Mouse (Mus musculus) gastrocnemius, postnatal 36 days (tissue): ENCODE data around the gene Gm8994. TPM values are rescaled to one million over a fixed set of nuclear protein-coding genes. Genes with fewer than 3 reads are reported as not detected.
A peak's percentile ranks its signal among the peaks of the same experiment; 100 is the strongest.
"Not testable (repeated sequence)": the region's sequence is repeated elsewhere in the genome, so short reads cannot be mapped to it uniquely, and the experiment has no call there.

ENCODE experiments used
- DNase-seq, 2 experiments: peaks; one replicate each; pipeline ENCODE4 v3.0.0; 2022
- intact Hi-C: fragments of 180-260 bp; cut with DNase I; formaldehyde crosslinking; loops from one replicate; pipeline ENCODE4 v1.15.1; 2025
- long read RNA-seq, 2 experiments: library from polyadenylated mRNA; stranded (forward); transcript quantifications; one replicate each; pipeline ENCODE4 v2.0.0; 2021
- total RNA-seq, 2 experiments: library from RNA; stranded (reverse); gene quantifications; 2 replicates each; pipeline ENCODE4 v1.2.3; 2021

Gm8994 gene
- not detected for total RNA-seq
- long read RNA-seq, experiment 1: 0 reads
- long read RNA-seq, experiment 2: 0 reads

DNA sequence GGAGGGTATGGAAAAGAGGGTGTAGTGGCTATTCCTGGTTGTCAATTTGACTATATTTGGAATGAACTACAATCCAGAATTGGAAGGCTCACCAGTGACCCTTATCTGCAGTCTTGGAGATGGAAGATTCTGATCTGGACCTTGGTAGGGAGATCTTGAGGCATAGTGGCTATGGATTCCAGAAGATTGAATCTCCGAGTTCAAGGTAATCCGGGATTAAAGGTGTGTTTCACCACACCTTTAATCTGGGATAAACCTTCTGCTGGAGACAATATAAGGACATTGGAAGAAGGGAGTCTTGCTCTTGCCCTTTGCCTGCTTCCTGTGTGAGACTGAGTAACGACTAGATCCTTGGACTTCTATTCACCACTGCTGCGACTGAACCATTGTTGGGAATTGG lies at the start of gene Gm8994:
Gene Gm8994 (plus strand): TSS at position 301 of the 400 bp plus-strand sequence.
- intact Hi-C loops, DNase-seq: not testable (repeated sequence)

DNA sequence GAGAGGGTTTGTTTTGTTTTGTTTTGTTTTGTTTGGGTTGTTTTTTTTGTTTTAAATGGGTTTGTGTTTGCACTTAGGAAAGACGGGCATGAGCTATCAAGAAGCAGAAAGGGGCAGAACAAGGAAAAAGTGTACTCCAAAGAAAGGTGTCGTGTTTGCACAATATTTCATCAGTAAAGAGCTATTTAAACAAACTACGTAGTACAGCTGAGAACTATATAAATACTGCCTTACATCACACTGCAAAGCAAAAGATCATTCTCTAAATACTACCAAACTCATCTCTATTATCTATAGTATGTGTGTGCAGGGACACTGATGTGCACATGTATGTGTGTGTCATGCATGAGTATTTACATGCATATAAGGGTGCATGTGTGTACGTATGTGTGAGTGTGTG lies 49.7 kb upstream of the Gm8994 start:
- intact Hi-C loops: no loop called here
- no peak for DNase-seq

DNA sequence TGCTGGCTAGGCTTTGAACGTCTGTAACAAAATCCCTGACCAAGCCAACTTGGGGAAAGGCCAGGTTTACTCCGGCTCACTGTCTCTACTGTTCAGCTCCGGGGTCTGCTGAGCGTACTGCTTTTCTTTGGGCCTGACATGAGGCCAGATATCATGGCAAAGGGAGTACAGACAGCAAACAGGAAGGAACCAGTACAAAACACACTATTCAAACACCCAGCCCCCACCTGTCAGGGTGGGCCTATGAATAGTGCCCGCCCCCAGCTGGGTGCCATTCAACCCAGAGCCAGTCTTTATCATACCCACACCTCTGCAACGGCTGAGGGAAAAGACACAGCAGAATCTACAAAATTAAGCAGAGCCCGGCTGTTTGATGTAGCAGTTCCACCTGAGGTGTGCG lies 42.8 kb upstream of the Gm8994 start:
- DNase-seq: no peak
- intact Hi-C loops: no loop called here

DNA sequence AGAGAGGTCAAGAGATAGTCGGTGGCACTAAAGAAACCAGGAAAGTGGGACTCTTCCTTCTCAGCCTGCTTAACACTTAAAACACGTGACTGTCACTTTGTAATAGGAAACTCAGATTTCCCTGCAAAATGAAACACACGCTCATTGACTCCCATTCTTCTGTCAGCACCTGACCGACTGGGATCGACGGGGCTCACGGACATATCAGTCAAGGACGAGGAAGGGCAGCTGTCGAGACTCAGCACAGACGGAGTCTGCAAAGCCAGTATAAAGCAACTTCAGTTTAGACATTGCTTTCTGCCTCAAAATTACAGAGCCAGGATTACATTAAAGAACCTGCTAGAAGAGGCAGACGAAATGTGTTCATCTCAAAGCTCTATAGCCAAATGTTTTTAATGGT lies 41.2 kb upstream of the Gm8994 start:
- intact Hi-C loops: no loop called here
- DNase-seq: no peak

DNA sequence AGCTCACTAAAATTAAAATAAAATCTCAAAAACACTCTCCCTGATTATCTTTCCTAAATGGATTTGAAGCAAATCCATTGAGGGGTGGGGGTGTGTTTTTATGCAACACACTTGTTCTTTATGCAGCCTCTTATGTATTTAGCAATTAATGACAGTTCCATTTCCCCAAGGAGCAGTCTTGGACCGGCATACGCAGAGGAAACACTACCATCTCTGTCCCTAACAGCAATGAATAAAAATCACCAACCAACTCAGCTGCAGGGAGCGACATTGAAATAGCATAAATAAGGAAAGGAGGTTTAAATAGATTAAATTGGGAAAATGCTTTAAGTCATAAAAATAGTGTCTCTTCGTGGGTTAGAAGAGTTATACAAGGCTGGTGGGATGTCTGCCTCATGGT lies 40.8 kb upstream of the Gm8994 start:
- intact Hi-C loops: no loop called here
- DNase-seq: no peak

DNA sequence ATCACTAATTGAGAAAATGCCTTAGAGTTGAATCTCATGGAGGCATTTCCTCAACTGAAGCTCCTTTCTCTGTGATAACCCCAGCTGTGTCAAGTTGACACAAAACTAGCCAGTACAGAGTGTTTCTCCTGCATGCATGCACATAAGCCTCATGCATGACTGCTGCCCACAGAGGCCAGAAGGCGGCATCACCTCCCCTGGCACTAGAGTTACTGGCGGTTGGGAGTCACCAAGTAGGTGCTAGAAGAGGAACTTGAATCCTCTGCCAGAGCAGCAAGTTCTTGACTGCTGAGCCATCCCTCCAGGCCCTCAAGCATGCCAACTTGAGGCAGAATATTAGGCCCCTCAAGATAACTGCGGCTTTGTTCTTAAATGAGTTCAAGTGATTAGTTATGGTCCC lies 35.9 kb upstream of the Gm8994 start:
- no peak for DNase-seq
- intact Hi-C loops: no loop called here

DNA sequence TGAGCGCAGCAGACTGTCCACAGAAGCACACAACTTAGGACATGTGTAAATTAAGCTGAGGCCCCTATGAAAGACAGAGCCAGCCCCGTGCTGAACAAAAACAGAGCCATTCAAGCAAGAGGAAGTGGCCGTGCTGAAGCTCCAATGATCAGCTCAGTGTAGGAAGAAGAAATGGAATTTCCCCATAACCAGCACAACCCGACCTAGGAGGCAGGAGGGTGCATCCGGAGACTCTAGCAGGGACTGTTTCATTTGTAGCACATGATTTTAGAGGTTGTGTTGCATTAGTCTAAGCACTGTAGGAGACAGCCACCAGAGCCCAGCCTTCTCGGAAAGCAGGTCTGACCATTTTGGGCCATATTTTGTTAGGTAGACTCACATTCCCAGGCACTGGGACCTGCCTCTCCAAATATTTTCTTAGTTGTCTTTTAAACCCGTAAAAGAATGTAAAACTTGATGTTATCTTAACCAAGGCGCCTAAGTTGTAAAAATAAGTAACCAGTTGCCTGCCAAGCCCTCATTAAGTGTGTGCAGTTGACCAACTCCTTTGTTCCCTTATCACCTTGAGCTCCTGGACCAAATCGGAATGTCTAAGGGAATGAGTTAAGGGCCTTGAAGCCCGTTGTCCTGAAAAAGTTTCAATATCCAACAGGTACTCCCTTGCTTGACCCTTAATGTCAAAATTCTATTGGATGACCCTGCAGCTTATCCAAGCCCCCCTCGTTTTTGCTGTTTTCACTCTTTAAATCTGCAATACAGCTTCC lies 35.2 kb upstream of the Gm8994 start:
- no peak for DNase-seq
- intact Hi-C loops: no loop called here

DNA sequence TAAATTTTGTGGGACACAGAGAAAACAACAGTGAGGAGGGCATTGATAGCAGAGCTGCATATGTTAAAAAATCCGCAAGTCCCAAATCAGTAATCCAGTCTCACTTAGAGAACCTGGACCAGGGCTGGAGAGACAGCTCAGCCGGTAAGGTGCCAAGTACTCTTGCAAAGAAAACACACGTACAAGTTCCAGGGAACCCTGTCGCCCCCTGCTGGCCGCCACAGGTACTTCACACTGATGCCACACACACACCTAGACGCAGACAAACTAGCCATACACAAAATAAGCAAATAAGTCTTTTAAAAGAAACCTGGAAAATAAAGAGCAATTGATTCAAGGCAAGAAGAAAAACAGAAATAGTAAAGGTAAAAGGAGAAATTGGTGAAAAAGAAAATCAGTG lies 33.6 kb upstream of the Gm8994 start:
- intact Hi-C loops: no loop called here
- no peak for DNase-seq

DNA sequence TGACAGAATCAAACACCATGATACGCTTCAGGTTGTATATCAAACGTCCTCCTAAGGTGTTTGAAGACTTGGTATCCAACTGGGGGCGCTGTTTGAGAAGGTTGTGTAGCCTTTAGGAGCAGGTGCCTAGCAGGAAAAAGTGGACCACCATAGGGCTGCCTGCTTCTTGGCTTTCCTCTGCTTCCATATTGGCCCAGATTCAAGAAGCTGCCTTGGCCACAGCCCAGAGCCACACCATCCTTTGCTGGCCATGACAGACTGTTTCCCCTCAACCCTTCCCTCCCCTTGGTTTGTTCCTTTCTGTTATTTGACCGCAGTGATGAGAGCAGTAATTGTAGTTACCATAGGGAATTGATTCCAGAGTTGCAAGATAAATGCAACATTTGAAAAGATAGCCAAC lies 31.5 kb upstream of the Gm8994 start:
- intact Hi-C loops: no loop called here
- DNase-seq: no peak

DNA sequence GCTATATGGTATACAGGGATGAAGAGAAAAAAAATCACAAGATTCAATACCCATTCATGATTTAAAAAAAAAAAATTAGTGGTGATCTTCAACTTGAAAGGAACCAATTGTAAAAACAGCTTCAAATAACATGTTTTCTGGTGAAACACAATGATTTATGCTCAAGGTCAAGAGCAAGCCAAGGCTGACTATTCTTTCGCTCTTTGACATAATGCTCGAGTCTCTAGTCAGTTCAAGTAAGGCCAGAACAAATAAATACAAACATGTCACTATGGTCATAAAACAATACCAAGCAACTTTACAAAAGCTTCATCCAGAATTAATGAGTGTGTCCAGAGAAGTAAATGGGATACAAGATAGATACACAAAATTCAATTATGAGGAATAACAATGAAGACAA lies 31.1 kb upstream of the Gm8994 start:
- DNase-seq: no peak
- intact Hi-C loops: no loop called here

DNA sequence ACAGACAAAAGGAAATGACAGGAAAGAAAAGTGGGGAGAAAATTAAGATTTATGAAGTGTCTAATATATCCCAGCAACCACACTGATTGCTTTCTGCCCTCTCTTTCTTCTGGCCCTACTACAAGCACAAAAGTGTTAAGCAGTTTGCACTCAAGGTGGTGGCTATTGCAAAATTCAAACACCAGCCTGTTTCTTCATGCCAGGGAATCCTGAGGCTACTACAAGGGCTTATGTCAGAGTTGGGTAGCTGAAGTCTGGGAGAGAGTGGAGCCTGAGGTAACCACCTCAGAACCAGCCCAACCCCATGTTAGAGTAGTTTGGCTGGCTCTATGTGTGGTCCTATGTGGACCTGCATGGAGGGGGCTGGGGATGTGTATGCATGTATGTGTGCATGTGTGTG lies 23.8 kb upstream of the Gm8994 start:
- no peak for DNase-seq
- intact Hi-C loops: no loop called here

DNA sequence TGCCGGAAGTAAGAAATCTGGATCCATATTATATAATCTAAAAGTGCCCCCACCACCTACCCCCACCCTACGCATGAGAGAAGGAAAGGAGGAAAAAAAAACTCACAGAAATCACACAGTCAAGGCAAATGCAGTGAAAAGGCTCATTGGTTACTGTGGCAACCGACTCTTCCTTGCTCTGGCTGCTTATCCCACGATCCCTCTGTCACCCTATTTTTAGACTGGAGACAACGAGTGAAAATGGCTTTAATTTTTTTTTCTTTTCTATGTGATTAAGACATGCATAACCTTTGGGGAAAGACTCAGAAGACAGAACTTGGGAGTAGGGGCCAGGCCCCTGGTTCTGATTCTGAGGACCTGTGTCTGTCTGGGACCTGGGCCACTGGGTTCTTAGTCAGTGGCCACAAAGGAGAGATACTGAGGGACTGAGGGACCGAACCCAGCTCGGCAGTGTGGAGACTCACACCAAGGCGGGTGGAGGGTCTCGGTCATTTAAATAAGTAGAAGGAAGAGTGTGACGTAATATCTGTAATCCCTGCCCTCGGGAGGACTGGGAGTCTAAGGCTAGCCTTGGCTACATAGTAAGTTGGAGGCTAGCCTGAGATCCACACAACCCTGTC lies 22.9 kb upstream of the Gm8994 start:
- no peak for DNase-seq
- intact Hi-C loops: no loop called here

DNA sequence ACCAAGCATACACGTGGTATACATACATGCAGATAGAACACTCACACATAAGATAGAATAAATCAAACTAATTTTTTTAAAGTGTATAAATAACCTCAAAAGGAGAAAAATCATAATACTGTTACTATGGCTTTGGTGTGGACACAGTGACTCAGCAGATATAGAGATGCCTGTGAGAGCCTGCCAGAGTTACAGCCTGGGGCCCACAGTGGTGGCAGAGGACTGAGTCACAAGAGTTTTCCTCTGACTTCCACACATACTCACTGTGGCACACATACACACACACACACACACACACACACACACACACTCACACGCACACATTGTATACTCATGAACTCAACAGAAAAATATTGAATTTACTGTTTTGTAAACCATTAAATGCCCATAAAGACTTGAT lies 17.9 kb upstream of the Gm8994 start:
- intact Hi-C loops: no loop called here
- no peak for DNase-seq

DNA sequence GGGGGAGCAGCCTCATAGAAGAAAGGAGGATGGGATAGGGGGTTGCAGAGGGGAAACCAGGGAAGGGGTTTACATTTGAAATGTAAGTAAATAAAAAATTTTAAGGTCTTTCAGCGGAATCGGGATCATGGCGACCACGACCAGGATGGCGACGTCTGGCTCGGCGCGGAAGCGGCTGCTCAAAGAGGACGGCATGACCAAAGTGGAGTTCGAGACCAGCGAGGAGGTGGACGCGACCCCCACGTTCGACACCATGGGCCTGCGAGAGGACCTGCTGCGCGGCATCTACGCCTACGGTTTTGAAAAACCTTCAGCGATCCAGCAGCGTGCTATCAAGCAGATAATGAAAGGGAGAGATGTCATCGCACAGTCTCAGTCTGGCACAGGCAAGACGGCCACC lies 1.1 kb downstream of the Gm8994 start:
- intact Hi-C loops, DNase-seq: not testable (repeated sequence)

DNA sequence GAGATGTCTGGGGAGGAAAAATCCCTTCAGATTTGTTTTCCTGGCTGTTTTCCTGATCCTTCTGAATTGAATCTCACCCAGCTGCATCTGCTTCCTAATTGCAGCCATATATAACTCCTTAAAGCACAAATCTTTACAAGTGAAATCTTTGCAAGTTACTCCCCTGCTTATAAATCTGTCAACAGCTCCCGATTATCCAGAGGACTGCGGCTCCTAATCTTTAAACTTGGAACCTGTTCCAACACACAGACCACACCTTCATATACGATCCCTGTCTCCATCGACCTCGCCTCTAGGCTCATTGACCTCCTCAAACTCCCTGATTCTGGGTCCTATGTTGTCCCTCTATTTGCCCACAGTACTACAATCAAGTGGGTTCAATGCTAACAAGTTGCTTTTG lies 13.3 kb downstream of the Gm8994 start:
- intact Hi-C loops: no loop called here
- DNase-seq: no peak

DNA sequence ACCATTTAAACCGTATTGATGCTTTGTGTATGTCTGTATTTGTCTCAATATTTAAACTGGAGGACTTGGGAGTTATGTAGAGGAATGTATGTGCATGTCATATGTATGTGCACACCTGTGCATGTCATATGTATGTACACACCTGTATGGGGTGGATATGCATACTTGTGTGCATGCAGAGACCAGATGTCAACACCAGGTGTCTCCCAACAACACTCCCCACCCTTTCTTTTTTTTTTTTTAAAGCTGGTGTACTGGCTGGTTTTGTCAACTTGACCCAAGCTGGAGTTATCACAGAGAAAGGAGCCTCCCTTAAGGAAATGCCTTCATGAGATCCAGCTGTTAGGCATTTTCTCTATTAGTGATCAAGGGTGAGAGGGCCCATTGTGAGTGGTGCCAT lies 13.8 kb downstream of the Gm8994 start:
- no peak for DNase-seq
- intact Hi-C loops: no loop called here

DNA sequence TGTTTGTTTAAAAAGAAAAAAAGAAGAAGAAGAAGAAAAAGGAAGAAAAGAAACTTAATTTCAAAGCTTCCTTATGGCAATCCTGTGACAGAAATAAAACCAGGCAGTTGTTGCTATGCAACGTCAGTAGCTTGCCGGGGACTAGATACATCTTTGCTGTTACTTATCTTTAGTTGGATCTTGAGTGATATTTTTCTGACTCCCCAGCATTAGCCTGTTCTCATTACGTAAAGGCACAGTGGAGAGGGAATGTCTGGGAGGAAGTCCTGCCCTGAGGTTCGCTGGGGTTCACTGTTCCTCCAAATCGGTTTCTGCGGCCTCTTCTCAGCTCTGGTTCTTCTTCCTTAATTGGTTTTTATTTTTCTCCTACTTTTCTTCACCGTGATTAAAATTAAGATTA lies 16.5 kb downstream of the Gm8994 start:
- intact Hi-C loops: no loop called here
- DNase-seq: no peak

DNA sequence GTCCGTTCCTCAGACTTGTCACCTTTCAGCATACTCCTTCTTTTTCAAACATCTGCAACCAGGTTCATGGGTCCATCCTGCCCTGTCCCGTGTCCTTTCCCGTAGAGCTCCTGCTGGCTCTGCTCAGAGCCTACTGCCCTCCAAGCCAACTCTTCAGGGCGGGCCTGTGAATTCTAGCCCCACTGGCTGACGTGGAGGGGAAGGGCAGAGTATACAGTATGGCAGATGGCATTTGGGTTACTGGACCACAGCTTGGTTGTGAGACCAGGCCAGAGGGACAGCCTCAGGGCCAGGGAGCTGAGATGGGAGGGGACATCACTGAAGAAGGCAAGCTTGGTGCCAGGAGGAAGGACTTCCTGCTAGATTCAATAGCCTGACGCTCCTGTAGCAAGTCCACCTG lies 17.7 kb downstream of the Gm8994 start:
- intact Hi-C loops: no loop called here
- no peak for DNase-seq

DNA sequence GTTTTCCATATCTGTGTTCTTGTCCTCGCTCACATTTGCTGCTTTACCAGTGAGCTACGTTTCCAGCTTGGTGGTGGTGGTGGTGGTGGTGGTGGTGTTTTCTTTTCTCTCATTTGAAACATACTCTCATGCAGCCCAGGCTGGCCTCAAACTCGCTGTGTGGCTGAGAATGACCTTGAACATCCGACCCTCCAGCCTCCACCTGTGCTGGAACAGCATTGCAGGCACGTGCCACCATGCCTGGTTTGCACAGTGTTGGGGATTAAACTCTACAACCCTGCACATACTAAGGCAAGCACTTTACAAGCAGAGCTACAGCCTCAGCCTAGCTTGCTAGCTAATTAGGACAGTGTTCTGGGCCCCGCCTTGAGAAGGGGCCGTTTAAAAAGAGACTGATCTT lies 18.3 kb downstream of the Gm8994 start:
- intact Hi-C loops: no loop called here
- no peak for DNase-seq

DNA sequence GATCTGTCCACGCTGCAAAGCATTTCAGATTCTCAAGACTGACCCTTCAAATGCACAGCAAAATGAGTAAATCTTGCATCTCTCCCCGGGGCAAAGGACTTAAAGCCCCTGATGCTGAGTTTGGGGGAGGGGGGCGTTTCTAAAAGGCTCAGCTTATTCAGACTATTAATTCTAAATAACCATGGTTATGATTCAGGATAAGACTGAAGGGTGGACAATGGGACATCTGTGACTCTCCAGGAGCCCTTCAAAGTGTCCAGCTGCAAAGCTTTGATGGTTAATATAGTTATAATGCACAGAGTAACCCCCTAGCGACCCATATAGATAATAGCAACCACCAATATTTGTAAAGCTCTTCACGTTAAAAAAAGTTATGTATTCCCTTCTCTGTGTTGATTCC lies 19.7 kb downstream of the Gm8994 start:
- DNase-seq: no peak
- intact Hi-C loops: no loop called here

DNA sequence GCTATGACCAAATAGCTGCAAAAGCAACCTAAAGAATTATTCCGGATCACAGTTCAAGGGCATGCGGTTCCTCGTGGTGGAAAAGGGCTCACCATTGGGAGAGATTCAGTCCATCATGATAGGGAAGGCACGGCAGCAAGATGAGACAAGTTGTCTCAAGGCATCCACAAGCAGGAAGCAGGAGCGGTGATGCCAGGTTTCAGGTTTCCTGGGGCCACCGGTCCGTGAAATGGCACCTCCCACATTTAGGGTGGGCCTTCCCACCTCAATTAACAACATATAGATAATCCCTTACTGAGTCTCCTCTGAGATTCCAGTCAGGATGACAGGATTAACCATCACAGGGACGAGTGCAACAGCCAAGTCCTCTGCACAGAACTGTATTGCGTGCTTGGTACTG lies 20.3 kb downstream of the Gm8994 start:
- intact Hi-C loops: no loop called here
- no peak for DNase-seq

DNA sequence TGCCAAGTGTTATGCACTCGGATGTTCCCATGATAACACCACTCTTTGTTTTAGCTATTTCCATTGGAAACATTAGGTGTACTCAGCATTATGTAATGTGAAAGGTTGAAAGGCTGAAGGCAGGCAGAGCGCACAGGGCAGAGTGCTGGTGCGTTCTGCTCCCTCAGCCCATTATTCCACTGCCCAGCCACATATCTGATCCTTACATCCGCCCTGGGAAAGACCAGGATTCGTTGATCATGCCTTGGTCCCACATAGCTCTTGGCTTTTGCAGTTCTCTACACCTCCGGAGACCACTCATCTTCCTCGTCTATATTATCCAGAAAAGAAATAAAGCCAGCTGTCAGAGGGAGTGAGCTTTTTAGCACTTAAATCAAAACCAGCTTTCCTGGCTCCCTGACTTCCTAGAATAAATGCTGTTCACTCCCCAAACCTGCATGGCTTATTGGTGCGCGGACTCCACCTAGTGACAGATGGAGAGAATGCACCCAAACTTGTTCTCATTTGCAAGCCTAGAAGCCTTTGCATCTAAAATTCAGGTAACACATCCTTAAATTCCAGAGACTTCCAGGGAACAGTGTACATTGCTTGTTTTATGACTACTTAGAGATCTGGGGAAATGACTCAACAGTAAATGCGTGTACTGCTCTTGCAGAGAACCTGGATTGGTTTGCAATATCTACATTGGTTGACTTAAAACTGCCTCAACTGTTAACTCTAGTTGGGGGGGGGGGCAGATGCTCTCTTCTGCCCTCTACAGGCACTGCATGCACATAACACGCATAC lies 26.3 kb downstream of the Gm8994 start:
- peak; percentile 22 to 29 for DNase-seq
- intact Hi-C loops: loop anchor here (5.0 kb wide), 1 partner anchor 446 kb away; no protein-coding TSS in a partner anchor
